ENCODE assay signal across 15 mouse cellular contexts in the genomic region with DNA sequence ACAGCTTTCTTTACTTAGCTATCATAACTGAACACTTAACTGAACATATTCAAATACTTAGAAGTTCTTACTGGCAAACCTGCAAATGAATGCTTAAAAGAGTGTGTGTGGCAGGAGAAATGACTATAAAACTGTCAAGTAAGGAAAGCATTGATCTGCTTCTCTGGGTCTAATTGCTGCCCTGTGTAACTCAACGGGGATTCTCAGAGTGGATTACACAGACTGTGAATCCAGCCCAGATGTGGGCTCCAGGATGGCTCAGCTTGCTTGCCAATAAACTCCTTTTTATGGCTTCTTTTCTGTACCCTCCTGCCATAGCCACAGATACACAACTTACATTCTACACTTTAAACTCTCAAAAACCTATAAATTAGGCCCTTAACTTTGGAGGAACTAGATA.
"Had no signal": no experiment of that assay in that cellular context is flagged by ENCODE, and none has a peak within 500 bp of the region (broad histone marks: within the 10 kb centered on the region; RNA-seq: fewer than 3 reads in every experiment).

No protein-coding gene starts in this region.

- H3K27ac ChIP-seq: liver, embryonic 13.5 days; lung, embryonic 15.5 days; macrophage; midbrain, embryonic 10.5 days; midbrain, embryonic 13.5 days; neural tube, embryonic 13.5 days had no signal

- H3K27me3 ChIP-seq: liver, embryonic 13.5 days had no signal

- H3K4me3 ChIP-seq: liver, embryonic 13.5 days; lung, embryonic 15.5 days; midbrain, embryonic 10.5 days; midbrain, embryonic 13.5 days; myocyte; neural tube, embryonic 13.5 days had no signal

- H3K9ac ChIP-seq: liver, embryonic 13.5 days; lung, embryonic 15.5 days; midbrain, embryonic 13.5 days; neural tube, embryonic 13.5 days had no signal

- ATAC-seq: midbrain, embryonic 13.5 days; midbrain, embryonic 16.5 days had no signal

- H3K36me3 ChIP-seq: liver, embryonic 13.5 days; lung, embryonic 15.5 days; midbrain, embryonic 10.5 days; midbrain, embryonic 13.5 days; neural tube, embryonic 13.5 days had no signal

- H3K4me1 ChIP-seq: liver, embryonic 13.5 days; lung, embryonic 15.5 days had no signal

- DNase-seq: kidney, adult 2 months; kidney, postnatal 10 days; kidney, postnatal 36 days; left cerebral cortex, postnatal 4 days; liver, embryonic 13.5 days; lung, postnatal 14 days; thymus, adult 18-20 months; thymus, postnatal 4 days had no signal

- H3K4me2 ChIP-seq: liver, embryonic 13.5 days; lung, embryonic 15.5 days; midbrain, embryonic 13.5 days; neural tube, embryonic 13.5 days had no signal

- H3K9me3 ChIP-seq: liver, embryonic 13.5 days; lung, embryonic 15.5 days; midbrain, embryonic 10.5 days; midbrain, embryonic 13.5 days; neural tube, embryonic 13.5 days had no signal
